Mouse (Mus musculus) myocyte (in vitro differentiated cells): ENCODE data around the gene Gm11361.

Experiments used
- E2F4 ChIP-seq: IDR thresholded peaks from one replicate; pipeline ENCODE4 v1.6.1; 2011; ENCODE audit warnings: mild to moderate bottlenecking, control low read depth, moderate library complexity; ENCODE audit not compliant: insufficient read depth
- MYOD1 ChIP-seq, 3 experiments: IDR thresholded peaks; one replicate each; pipeline ENCODE4 v1.6.1; 2011; ENCODE audit warnings: control low read depth in 2 of 3, low read depth in 2 of 3, mild to moderate bottlenecking in 2 of 3, moderate library complexity in 1 of 3; ENCODE audit not compliant: insufficient read length in 2 of 3, control insufficient read depth in 1 of 3
- POLR2A ChIP-seq: IDR thresholded peaks from one replicate; pipeline ENCODE4 v1.6.1; 2011; ENCODE audit warnings: low read depth, mild to moderate bottlenecking, control low read depth, moderate library complexity; ENCODE audit not compliant: insufficient read length
- POLR2AphosphoS2 ChIP-seq: IDR thresholded peaks from one replicate; pipeline ENCODE4 v1.6.1; 2011; ENCODE audit warnings: low read depth, control low read depth; ENCODE audit not compliant: insufficient read length
- SRF ChIP-seq: IDR thresholded peaks from one replicate; pipeline ENCODE4 v1.6.1; 2011; ENCODE audit warnings: low read depth; ENCODE audit not compliant: control insufficient read depth, insufficient read length
- USF1 ChIP-seq: IDR thresholded peaks from one replicate; pipeline ENCODE4 v1.6.1; 2011; ENCODE audit warnings: low read depth, mild to moderate bottlenecking, control low read depth, moderate library complexity

GRCm38 (mm10) chr13:28257228-28257627 is at the start of gene Gm11361:
- TF ChIP-seq POLR2AphosphoS2 = no peak
- no peak for TF ChIP-seq SRF
- no peak for TF ChIP-seq E2F4
- TF ChIP-seq POLR2A = no peak
- no peak for TF ChIP-seq USF1
- TF ChIP-seq MYOD1 (IDR thresholded peaks at IDR 0.05; ENCODE audit: control insufficient read depth in 1 of 3, insufficient read length in 2 of 3, low read depth in 2 of 3) = no peak
